Mouse (Mus musculus): Measurements from ENCODE around the gene Nmnat1.

Nmnat1 gene

GRCm38 (mm10) chr4:149485053-149485824, at the start of gene Nmnat1, which contains the start of gene Lzic:
Gene Nmnat1, minus strand, starts transcription at chr4:149485202.
Gene Lzic, plus strand, starts transcription at chr4:149485229.
- peak; percentile 76 to 86 for DNase-seq (ENCODE audit: low spot score in 2 of 2)

GRCm38 (mm10) chr4:149529691-149530090, 44.7 kb upstream of the Nmnat1 start:
- DNase-seq (ENCODE audit: low spot score in 2 of 2), result no peak

DNA sequence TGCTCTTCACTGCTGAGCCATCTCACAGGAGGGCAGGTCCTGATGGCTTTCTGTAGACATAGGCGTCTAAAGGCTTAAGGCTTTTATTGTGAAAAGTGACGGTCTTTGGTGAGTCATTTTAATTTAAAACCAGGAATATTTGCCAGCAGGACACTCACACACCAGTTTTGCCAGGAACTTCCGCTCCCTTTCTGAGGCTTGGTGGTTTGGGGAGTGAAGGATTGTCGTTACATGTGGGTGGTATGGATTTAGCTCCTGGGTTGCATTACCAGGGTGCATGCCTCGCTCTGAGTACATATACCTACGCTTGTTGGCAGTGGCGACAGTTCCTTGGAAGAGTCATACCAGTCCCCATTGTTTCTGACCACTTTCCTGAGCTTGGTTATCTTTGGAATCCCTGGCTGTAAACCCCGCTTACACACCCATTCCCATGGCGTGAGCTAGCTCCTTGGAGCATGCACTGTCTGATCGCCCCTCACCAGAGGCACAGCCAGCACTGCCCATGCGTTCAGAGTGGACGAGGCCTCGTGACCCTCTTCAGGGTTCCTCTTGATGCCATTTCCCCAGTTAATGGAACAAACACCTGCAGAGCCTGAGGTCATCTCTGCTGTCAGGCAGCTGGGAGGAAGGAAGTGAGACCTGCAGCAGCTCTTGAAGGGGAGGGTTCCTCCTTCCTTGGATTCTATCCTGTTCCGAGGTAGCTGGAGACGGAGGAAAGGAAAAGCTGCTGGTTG, 42.8 kb upstream of the Nmnat1 start:
- no peak for DNase-seq (ENCODE audit: low spot score in 2 of 2)

GRCm38 (mm10) chr4:149526330-149526729, 41.3 kb upstream of the Nmnat1 start:
- no peak for DNase-seq (ENCODE audit: low spot score in 2 of 2)

GRCm38 (mm10) chr4:149525811-149526210, 40.8 kb upstream of the Nmnat1 start:
- DNase-seq (ENCODE audit: low spot score in 2 of 2), result no peak

DNA sequence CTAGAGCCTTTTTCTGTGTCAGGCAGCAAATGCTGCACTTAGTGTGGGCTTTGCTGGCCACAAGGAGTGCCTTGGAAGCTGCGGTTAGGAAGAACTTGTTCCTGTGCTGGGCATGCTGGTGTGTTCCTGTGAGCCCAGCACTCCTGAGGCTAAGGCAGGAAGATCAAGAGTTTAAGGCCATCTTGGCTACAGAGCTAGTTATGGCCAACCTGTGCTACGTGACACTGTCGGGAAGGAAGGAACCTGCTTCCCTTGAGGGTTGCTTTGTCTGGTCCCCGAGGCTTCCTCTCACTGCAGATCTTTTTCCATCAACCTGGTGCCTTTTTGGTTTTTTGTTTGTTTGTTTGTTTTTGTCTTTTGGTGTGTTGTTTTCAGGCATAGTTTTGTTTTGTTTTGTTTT, 40.2 kb upstream of the Nmnat1 start:
- DNase-seq (ENCODE audit: low spot score in 2 of 2), result no peak

DNA sequence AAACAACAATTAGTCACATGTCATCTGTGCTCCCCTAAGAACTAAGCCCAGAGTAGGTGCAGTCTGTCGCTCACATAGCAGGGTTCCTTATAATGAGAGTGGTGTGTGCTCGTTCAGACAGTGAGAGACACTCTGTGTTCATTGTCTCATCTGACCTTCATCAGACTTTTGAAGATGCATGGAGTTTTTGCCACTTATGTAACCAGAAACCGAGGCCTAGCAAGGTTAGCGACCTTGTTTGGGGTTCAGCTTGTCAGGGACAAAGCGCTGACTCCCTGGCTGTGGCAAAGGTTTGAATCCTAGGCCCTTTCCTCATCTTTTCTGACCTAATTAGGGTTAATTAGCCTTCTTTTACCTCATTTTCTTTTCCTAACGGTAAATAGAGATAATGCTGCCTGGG, 39.0 kb upstream of the Nmnat1 start:
- DNase-seq (ENCODE audit: low spot score in 2 of 2), result no peak

- no peak for DNase-seq (ENCODE audit: low spot score in 2 of 2)
Observed at GRCm38 (mm10) chr4:149521258-149521657, 36.3 kb upstream of the Nmnat1 start.

DNA sequence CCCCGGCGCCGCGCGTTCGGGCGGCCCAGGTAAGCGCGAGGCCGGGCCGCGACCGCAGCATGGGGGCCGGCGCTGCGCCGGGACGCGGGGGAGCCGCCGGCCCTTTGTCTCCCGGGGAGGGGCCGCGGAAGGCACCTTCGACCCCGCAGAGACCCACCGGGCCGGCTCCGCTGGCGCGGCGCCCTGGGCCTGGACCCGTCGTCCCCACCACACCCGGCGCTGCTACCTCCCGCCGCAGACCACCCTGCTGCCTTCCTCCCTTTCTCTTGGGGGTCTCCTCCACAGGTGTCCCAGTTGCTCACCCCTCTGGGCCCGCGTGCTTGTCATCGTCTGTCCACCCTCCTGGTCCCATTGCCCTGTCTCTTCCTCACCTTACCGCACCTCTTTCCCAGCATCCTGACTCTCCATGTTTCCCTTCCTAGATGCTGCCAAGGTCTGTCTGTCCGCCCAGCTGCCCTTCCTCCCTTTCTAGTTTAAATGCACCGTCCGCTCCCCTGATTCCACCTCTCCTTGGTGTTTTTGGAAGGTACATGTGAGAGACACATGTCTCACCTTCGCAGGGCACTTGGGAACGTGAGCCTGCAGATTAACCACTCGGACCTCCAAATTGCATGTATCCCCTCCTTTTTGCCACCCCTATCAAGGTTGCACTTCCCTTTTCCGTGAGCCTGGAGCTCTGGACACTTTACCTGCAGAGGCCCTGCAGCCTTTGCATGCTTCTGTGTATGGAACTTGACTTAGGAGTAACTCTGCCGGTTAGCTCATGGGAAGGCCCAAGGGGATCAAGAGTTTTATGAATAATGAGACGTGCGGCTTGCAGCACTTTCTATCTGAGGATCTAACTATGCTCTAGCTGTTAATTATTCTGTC, 33.6 kb upstream of the Nmnat1 start:
- DNase-seq (ENCODE audit: low spot score in 2 of 2), result no peak

DNA sequence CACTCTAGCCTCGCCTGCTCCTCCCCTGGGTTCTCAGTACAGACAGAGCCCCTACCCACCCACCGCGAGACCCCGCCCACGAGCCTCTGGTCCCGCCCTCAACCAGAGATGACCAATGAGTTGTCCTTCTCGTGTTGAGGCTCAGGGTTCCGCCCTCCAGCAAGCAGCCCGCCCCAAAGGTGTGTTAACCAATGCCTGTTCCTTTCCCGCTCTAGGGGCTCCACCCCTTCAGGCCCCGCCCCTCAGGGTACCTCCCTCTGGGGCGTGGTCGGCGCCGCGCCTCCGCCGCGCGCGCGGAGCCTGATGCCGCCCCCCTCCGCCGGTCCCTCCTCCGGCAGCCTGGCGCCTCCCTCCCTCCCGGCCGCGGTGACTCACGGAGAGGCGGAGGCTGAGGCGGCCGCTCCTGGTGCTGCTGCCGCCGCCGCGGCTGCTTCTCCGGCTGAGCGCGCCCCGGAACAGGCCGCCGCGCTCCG, 32.9 kb upstream of the Nmnat1 start, which contains the start of gene Ctnnbip1:
Ctnnbip1 (plus strand) TSS at position 369 of the 473 bp plus-strand sequence.
- peak; percentile 70 to 90 for DNase-seq (ENCODE audit: low spot score in 2 of 2)

- DNase-seq (ENCODE audit: low spot score in 2 of 2), result no peak
Observed at GRCm38 (mm10) chr4:149515706-149516105, 30.7 kb upstream of the Nmnat1 start.

DNA sequence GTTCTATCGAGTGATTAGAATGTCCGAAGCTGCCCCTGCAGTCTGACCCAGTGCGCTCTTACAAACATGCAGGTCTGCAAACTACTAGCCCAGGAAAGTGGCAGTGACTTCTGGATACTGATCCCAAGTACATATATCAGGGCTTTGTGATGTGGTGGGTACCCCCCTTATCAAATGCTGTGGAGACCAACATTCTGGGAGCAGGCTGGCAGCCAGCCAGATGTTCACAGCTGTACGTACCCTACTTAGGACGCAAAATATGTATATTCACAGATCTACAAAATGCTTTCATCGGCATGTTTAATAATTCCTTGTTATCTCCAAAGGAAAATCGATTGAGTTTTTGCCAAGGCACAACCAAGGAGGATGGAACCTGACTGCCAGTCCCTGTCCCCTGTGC, 27.1 kb upstream of the Nmnat1 start:
- DNase-seq (ENCODE audit: low spot score in 2 of 2), result no peak

DNA sequence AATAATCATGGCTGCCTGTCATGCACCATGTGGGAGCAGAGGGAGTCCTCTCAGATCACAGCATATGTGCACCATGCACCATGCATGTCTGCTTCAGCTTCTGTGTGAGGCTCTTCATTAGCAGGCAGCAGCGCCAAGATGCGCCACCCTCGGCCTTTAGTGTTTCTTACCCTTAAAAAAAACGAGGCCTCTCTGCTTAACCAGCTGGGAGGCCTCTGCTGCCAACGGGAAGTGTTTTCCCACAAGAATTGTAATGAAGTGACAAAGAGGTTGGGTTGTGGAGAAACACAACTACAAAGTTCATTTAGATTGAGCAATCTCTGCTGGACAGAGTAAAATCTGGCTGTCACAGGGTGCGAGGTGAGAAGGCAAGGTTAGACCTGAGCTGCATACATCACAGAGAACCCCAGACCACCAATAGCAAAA, 26.2 kb upstream of the Nmnat1 start:
- DNase-seq (ENCODE audit: low spot score in 2 of 2), result no peak

- DNase-seq (ENCODE audit: low spot score in 2 of 2), result no peak
Observed at GRCm38 (mm10) chr4:149506904-149507303, 21.9 kb upstream of the Nmnat1 start.

DNA sequence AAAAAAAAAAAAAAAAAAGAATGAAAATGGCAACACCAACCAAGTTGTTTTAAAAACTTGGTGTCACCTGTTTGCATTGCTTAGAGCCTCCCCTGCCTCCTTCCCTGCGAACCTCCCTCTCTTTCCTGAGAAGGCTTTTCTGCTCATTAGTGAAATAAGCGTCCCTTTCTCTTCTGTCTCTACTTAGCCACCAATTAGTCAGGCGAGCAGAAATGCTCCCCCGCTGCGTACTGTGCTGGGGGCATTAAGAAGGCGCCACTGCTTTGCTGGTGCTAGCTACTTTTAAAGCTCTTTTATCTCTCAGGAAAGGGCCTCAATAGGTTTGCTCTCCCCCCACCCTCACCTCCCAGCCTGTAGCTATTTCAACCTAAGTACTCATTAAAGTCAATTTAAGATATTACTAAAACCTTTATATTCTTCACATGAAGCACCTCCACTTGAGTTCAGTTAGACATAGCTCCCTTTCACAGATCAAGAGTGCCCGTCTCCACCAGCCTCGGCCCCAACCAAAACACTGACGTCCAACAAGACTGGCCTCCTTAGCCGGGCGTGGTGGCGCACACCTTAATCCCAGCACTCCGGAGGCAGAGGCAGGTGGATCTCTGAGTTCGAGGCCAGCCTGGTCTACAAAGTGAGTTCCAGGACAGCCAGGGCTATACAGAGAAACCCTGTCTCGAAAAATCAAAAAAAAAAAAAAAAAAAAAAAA, 20.4 kb upstream of the Nmnat1 start:
- DNase-seq (ENCODE audit: low spot score in 2 of 2), result no peak

- no peak for DNase-seq (ENCODE audit: low spot score in 2 of 2)
Observed at GRCm38 (mm10) chr4:149504858-149505257, 19.9 kb upstream of the Nmnat1 start.

GRCm38 (mm10) chr4:149504363-149504762, 19.4 kb upstream of the Nmnat1 start:
- no peak for DNase-seq (ENCODE audit: low spot score in 2 of 2)

GRCm38 (mm10) chr4:149499790-149500189, 14.8 kb upstream of the Nmnat1 start:
- no peak for DNase-seq (ENCODE audit: low spot score in 2 of 2)

- no peak for DNase-seq (ENCODE audit: low spot score in 2 of 2)
Observed at GRCm38 (mm10) chr4:149498901-149499300, 13.9 kb upstream of the Nmnat1 start.

GRCm38 (mm10) chr4:149496612-149497011, 11.6 kb upstream of the Nmnat1 start:
- DNase-seq (ENCODE audit: low spot score in 2 of 2), result no peak

DNA sequence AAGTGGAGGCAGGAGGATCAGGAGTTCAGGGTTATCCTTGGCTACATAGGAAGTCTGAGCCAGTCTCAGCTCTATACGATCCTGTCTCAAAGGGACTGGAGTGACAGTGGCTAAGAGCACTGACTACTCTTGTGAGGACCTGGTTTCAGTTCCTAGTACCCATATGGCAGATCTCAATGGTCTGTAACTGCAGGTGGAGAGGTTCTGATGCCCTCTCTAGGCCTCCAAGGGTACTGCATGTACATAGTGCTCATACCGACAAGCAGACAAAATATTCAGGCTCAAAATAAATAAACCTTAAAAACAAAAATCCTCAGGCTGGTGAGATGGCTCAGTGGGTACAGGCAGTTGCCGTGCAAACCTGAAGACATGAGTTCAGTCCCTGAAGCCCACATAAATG, 6.1 kb upstream of the Nmnat1 start:
- DNase-seq (ENCODE audit: low spot score in 2 of 2), result no peak

Measured in frontal cortex, postnatal 25 days (tissue).